Mouse (Mus musculus): Measurements from ENCODE around the gene Gsto2.

DNA sequence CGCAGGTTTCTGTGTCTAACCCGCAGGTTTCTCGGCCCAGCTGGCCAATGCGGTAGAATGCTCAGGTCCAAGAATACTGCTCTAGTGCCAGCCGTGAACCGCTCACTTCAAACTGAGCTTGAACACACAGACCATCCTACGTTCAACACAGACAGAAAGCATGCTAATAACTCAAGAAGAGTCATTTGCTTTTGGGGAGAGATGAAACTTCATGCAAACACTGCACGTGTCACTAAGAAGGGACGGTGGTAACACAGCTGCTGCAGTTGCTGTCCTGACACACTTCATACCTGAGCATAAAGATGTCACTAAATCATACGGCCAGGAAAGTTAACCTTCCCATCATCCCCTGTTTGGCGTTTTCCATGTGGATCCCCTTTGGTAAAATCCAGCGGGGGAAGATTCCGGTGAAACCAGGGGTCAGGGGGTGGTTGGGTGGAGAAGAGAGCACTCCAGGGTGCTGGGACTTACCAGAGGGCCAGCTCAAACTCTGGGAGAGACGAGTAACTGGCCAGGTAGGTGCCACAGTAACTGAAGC, 35.4 kb upstream of the Gsto2 start:
- TF ChIP-seq CTCF (IDR thresholded peaks at IDR 0.05; ENCODE audit: low read depth) (no peak), EP300 (IDR thresholded peaks at IDR 0.05; ENCODE audit: low read depth) (no peak)

All from liver, postnatal 0 days (tissue).